Mouse (Mus musculus) central nervous system, embryonic 11.5 days (tissue): ENCODE data around the gene Atp8b4. TPM values are rescaled to one million over a fixed set of nuclear protein-coding genes. Genes with fewer than 3 reads are reported as not detected.

ENCODE experiments used
- polyA plus RNA-seq: library from polyadenylated mRNA; depleted of rRNA; stranded (reverse); fragments of >200 nt; gene quantifications from 2 replicates; pipeline ENCODE4 v1.2.3, GENCODE M21; 2012; rRNA removed

The Atp8b4 gene
- 0.20 and 0.25 TPM in 2 replicates for polyA plus RNA-seq

DNA sequence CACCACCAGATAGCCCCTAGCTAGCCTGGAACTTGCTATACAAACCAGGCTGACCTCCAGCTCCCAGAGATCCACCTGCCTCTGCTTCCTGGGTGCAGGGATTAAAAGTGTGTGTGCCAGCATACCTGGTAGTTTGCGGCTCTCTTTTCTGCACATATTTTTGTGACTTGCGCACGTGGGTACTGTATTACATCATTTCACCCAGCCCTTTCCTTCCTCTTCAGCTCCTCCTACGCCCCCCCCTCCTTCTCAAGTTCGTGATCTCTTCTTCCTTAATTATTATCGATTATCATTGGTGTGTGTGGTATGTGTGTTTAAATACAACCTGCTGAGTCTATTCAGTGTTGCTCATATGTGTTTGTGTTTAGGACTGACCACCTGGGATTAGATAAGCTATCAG lies at the start of gene Atp8b4:
Gene Atp8b4 (minus strand): TSS at position 154 of the 400 bp plus-strand sequence.

Other genes with a start within 250 kb of the Atp8b4 start
- gene Slc27a2, start 51.7 kb upstream of the Atp8b4 start, polyA plus RNA-seq, result 3.9 and 5.5 TPM in 2 replicates
- 0.87 and 0.92 TPM in 2 replicates for gene Hdc, start 118.6 kb upstream of the Atp8b4 start, polyA plus RNA-seq
- gene Gabpb1, start 175.7 kb upstream of the Atp8b4 start, polyA plus RNA-seq, result 42.4 and 59.4 TPM in 2 replicates
- 34.6 and 36.6 TPM in 2 replicates for gene Usp8, start 206.7 kb upstream of the Atp8b4 start, polyA plus RNA-seq